Mouse (Mus musculus): ENCODE results near the gene Cds1.

DNA sequence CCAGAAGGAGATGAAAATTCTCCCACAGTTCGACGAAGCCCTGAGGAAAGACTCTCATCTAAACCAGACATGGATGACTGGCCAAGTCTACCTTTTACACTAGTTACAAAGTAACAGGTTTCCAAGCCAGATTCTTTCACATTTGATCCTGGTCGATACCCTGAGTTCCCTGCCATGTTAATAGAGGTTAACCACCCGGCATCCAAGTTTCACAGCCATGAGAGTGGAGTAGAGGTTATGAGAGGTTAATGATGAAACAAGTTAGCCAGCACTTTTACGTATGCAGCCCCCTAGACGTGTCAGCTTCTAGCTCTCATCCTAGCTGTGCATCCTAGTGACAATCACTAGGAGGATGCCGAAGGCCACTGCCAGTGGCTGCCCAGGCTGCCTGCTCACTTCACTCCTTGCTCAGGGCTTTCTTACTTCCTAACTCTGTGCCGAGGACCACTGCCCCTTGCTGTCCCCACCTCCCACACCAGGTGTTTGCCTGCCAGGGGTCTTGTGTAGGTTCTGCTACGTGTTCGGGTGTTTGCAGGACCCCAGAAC is 94.0 kb downstream of the Cds1 start:
- no peak for TF ChIP-seq CTCF (IDR thresholded peaks at IDR 0.05; ENCODE audit: extremely low read depth, insufficient read length, insufficient replicate concordance, low read depth, low read length)
- no peak for TF ChIP-seq POLR2A (IDR thresholded peaks at IDR 0.05; ENCODE audit: low read depth, low read length)

Data from small intestine, adult 2 months (tissue).